Mouse (Mus musculus): ENCODE measurements at regions not wholly inside any gene's neighbourhood (a gene's known extent, or its start where the extent isn't known, plus 50 kb on each side); places are given as distances from the start of the nearest gene placed in this dataset.
A peak's percentile ranks its signal among the peaks of the same experiment; 100 is the strongest.

DNA sequence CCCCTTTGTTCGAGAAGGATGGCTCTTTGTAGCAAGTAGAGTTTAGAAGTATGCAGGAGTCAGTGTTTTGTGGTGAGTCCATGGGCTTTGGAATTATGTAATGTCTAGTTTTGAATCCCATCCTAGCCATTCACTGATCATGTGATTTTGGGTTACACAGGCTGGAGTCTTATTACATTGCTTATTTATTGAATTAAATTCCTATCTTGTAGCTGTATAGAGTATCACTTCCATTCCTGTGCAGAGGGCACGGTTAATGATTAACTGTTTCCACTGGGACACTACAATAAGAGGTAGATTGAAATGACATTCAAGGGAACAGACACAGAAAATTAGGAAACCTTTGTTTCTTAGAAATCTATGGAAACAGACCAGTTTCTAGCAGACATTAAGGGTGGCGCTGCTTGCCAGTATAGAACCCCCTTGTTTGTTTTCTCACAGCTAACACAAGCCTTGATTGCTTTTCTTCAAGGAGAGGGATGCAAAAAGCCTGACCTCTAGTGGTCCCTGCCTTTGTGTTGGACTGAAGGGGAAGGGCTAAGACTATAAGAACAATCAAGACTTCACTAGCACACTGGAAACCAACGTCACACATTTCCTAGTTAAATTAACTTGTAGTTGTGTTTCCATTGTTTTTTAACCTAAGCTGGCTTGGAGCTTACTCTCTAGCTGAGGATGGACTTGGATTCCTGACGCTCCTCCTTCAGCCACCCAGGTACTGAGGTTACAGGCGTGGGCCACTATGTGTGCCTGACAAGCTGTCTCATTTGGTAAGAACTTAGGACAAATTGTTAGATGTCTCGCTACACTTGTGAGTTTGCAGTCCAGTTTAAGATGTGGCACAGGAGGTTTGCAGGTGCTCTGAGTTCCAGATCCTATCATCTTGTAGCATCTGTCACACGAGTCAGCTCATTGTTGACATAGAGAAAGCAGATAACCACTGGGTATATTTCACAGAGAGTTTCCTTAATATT, 219.1 kb upstream of the Tprg start:
- ATAC-seq (ENCODE audit: low FRiP score) (no peak), DNase-seq (ENCODE audit: low spot score) (peak; percentile 32)
- 50% methylated on average over 8 of the region's 8 CpGs for WGBS

DNA sequence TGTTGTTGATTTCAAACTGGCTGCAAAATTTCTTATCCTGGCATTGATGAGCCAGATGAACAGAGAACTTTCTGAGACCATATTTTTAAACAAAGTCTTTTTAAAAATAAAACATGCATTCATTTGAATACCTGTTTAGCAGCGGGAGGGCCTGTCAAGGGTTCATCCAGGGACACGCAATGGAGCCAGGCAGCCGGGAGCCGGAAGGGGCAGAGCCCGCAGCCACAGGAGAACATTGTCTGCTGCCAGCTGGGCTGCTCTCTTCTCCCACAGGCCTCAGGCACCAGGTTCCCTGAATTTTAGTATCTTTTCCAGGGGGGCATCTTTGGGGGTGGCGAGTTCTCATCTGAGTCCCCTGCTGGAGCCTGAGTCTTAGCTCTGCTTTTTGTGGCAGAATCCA, 205.8 kb upstream of the Tprg start:
- H3K27me3 ChIP-seq (ENCODE audit: control insufficient read depth, insufficient read depth, low read length): no peaks in the 10 kb centered on the region
- ATAC-seq (ENCODE audit: low FRiP score) (no peak), DNase-seq (ENCODE audit: low spot score) (no peak)
- H3K9me3 ChIP-seq (ENCODE audit: control insufficient read depth, low read length): no peaks in the 10 kb centered on the region
- WGBS: 94% methylated on average over 6 of the region's 6 CpGs
- no peak overlapping the region for H3K9ac ChIP-seq (ENCODE audit: low read depth, low read length)
- H3K4me1 ChIP-seq (replicated peaks; ENCODE audit: control insufficient read depth, insufficient read depth, low read length): no peaks in the 10 kb centered on the region
- no peak overlapping the region for H3K4me2 ChIP-seq (replicated peaks; ENCODE audit: low read depth, low read length)
- H3K27ac ChIP-seq (ENCODE audit: low read depth, low read length): no peak overlapping the region
- no peaks in the 10 kb centered on the region for H3K36me3 ChIP-seq (ENCODE audit: control insufficient read depth, insufficient read depth, low read length)
- no peak overlapping the region for H3K4me3 ChIP-seq (ENCODE audit: low read depth, low read length)

More for the DNA sequence above, 219.1 kb upstream of the Tprg start:
- no peak overlapping the region for H3K4me2 ChIP-seq (replicated peaks; ENCODE audit: low read depth, low read length)
- H3K9ac ChIP-seq (ENCODE audit: low read depth, low read length): no peak overlapping the region
- no peaks in the 10 kb centered on the region for H3K9me3 ChIP-seq (ENCODE audit: control insufficient read depth, low read length)
- no peaks in the 10 kb centered on the region for H3K4me1 ChIP-seq (replicated peaks; ENCODE audit: control insufficient read depth, insufficient read depth, low read length)
- no peaks in the 10 kb centered on the region for H3K36me3 ChIP-seq (ENCODE audit: control insufficient read depth, insufficient read depth, low read length)
- H3K4me3 ChIP-seq (ENCODE audit: low read depth, low read length): no peak overlapping the region
- H3K27ac ChIP-seq (ENCODE audit: low read depth, low read length): no peak overlapping the region
- no peaks in the 10 kb centered on the region for H3K27me3 ChIP-seq (ENCODE audit: control insufficient read depth, insufficient read depth, low read length)

DNA sequence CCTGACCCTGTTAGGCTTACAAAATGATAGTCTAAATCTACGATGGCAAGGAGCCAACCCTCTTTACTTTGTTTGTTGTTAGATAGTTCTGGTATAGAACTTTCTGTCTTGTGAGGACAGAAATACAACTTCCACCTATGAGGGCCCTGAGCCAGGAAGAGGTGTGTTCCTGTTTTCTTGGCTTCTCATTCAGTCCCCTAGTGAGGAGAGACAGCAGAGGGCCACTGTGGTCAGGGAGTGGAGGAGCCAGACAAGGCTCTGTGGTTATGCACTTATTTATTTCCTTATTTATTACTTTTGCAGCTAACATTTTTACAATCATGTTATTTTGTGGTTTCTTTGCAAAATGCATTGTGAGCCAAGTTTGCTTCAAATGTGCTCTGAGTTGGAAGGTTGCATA, 202.9 kb upstream of the Tprg start:
- no peaks in the 10 kb centered on the region for H3K27me3 ChIP-seq (ENCODE audit: control insufficient read depth, insufficient read depth, low read length)
- H3K4me2 ChIP-seq (replicated peaks; ENCODE audit: low read depth, low read length): no peak overlapping the region
- no peaks in the 10 kb centered on the region for H3K36me3 ChIP-seq (ENCODE audit: control insufficient read depth, insufficient read depth, low read length)
- 89% methylated on average over 1 of the region's 1 CpGs for WGBS
- no peak overlapping the region for H3K9ac ChIP-seq (ENCODE audit: low read depth, low read length)
- ATAC-seq (ENCODE audit: low FRiP score) (no peak), DNase-seq (ENCODE audit: low spot score) (no peak)
- no peaks in the 10 kb centered on the region for H3K9me3 ChIP-seq (ENCODE audit: control insufficient read depth, low read length)
- H3K27ac ChIP-seq (ENCODE audit: low read depth, low read length): no peak overlapping the region
- H3K4me3 ChIP-seq (ENCODE audit: low read depth, low read length): no peak overlapping the region
- no peaks in the 10 kb centered on the region for H3K4me1 ChIP-seq (replicated peaks; ENCODE audit: control insufficient read depth, insufficient read depth, low read length)

DNA sequence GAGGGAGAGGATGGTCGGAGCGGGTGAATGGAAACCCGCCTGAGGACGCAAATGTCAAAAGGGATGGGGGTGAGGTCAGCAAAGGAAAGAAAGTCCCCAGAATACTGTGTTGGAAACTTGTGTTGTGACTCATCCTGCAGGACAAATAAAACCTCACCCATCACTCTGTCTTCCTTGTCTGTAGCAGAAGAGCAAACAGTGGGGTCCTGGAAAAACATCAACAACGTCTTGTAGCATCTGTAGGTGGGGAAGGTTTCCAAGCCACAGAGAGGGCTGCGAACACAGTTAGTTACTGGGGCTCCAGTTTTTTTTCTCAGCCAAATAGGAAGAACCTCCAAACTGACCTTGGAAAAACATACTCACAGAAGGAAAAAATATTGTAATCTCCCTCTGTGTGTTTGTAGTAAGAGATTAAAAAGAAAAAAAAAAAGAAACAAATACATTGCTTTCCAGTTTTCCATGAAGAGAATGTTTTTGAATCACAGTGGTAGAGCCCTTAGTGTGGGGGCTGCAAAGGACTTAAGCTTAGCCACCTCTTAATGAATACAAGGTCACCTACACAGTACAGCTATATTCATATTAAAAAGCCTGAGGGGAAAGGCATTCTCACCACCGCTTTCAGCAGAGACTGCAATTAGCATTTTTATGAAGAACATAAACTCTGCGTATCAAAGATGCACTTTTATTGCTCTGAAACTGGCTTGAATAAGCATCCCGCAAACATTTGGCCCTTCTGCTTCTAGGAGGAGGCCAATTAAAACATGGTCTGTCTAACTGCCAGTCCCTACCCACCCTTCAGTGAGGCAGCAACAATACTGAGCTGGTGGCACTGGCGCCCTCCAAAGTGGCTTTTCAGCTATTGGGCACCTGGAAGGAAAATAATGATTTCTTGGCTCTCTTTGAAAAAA, 198.6 kb upstream of the Tprg start:
- Histone ChIP-seq H3K27ac (ENCODE audit: low read depth, low read length) (no peak overlapping the region), H3K4me1 (replicated peaks; ENCODE audit: control insufficient read depth, insufficient read depth, low read length) (no peaks in the 10 kb centered on the region), H3K9ac (ENCODE audit: low read depth, low read length) (no peak overlapping the region), H3K36me3 (ENCODE audit: control insufficient read depth, insufficient read depth, low read length) (no peaks in the 10 kb centered on the region), H3K27me3 (ENCODE audit: control insufficient read depth, insufficient read depth, low read length) (no peaks in the 10 kb centered on the region), H3K9me3 (ENCODE audit: control insufficient read depth, low read length) (no peaks in the 10 kb centered on the region), H3K4me2 (replicated peaks; ENCODE audit: low read depth, low read length) (no peak overlapping the region), H3K4me3 (ENCODE audit: low read depth, low read length) (no peak overlapping the region)
- 77% methylated on average over 10 of the region's 10 CpGs for WGBS
- ATAC-seq (ENCODE audit: low FRiP score) (no peak), DNase-seq (ENCODE audit: low spot score) (no peak)

DNA sequence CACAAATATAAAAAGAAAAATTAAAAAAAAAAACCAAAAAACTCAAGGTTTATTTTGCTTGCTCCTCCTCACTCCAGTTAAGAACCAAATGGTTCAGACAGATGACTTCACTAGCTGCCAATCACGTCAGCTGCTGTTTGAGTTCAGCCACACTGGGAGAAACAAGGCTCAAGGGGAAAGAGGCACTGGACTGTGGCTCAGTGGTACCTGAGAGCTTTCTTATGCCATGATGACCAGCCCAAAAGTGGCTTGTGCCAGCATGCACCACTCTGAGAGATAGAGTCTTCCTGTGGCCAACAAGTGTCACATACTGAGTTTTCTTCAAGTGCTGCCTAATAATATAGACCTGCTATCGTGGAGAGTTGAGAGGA, 198.0 kb upstream of the Tprg start:
- WGBS: 93% methylated on average over 2 of the region's 2 CpGs
- ATAC-seq (ENCODE audit: low FRiP score) (no peak), DNase-seq (ENCODE audit: low spot score) (no peak)

DNA sequence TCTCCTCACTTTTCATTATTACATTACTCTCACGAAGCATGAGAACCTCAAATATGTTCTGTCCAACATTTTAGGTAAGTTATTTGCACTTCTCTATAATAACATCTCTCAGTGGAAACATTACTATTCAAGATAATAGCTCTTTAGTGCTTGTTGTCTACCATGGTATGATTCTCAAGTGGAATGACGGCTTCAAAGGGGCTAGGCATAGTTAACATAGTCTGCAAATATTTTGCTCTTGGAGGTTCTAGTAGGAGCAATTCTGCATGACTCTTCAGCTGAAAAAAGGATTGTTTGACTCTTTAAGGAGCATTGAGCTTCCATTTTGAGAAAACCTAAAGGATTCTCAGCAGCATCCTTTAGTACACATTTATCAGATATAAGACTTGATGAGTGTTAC, 182.5 kb upstream of the Tprg start:
- no peaks in the 10 kb centered on the region for H3K27me3 ChIP-seq (ENCODE audit: control insufficient read depth, insufficient read depth, low read length)
- no peak overlapping the region for H3K4me3 ChIP-seq (ENCODE audit: low read depth, low read length)
- H3K27ac ChIP-seq (ENCODE audit: low read depth, low read length): no peak overlapping the region
- H3K9me3 ChIP-seq (ENCODE audit: control insufficient read depth, low read length): no peaks in the 10 kb centered on the region
- 86% methylated on average over 2 of the region's 2 CpGs for WGBS
- no peak overlapping the region for H3K4me2 ChIP-seq (replicated peaks; ENCODE audit: low read depth, low read length)
- H3K36me3 ChIP-seq (ENCODE audit: control insufficient read depth, insufficient read depth, low read length): no peaks in the 10 kb centered on the region
- DNase-seq (ENCODE audit: low spot score) (no peak), ATAC-seq (ENCODE audit: low FRiP score) (no peak)
- H3K4me1 ChIP-seq (replicated peaks; ENCODE audit: control insufficient read depth, insufficient read depth, low read length): no peaks in the 10 kb centered on the region
- H3K9ac ChIP-seq (ENCODE audit: low read depth, low read length): no peak overlapping the region

More for the DNA sequence above, 198.0 kb upstream of the Tprg start:
- H3K36me3 ChIP-seq (ENCODE audit: control insufficient read depth, insufficient read depth, low read length): no peaks in the 10 kb centered on the region
- no peak overlapping the region for H3K27ac ChIP-seq (ENCODE audit: low read depth, low read length)
- no peaks in the 10 kb centered on the region for H3K27me3 ChIP-seq (ENCODE audit: control insufficient read depth, insufficient read depth, low read length)
- no peaks in the 10 kb centered on the region for H3K4me1 ChIP-seq (replicated peaks; ENCODE audit: control insufficient read depth, insufficient read depth, low read length)
- H3K4me2 ChIP-seq (replicated peaks; ENCODE audit: low read depth, low read length): no peak overlapping the region
- H3K9ac ChIP-seq (ENCODE audit: low read depth, low read length): no peak overlapping the region
- no peaks in the 10 kb centered on the region for H3K9me3 ChIP-seq (ENCODE audit: control insufficient read depth, low read length)
- H3K4me3 ChIP-seq (ENCODE audit: low read depth, low read length): no peak overlapping the region

DNA sequence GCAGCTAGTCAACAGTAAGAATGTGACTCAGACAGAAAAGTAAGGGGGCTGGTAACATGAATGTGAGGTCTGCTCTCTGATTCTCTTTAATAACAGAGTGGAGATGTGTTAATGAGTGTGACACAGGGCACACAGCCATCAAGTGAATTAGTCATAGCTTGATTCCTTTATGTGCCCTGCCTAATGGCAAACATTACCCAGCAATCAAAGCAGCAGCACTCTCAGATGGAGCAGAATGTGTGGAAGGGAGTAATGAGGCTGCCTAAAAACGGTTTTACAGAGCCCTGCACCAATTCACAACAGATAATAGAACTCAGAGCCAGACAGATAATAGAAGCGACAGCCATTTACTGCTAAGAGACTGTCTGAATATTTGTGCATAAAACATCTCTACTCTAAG, 182.0 kb upstream of the Tprg start:
- Histone ChIP-seq H3K9ac (ENCODE audit: low read depth, low read length) (no peak overlapping the region), H3K9me3 (ENCODE audit: control insufficient read depth, low read length) (no peaks in the 10 kb centered on the region), H3K4me1 (replicated peaks; ENCODE audit: control insufficient read depth, insufficient read depth, low read length) (no peaks in the 10 kb centered on the region), H3K27me3 (ENCODE audit: control insufficient read depth, insufficient read depth, low read length) (no peaks in the 10 kb centered on the region), H3K4me2 (replicated peaks; ENCODE audit: low read depth, low read length) (no peak overlapping the region), H3K4me3 (ENCODE audit: low read depth, low read length) (no peak overlapping the region), H3K27ac (ENCODE audit: low read depth, low read length) (no peak overlapping the region), H3K36me3 (ENCODE audit: control insufficient read depth, insufficient read depth, low read length) (no peaks in the 10 kb centered on the region)
- peak; percentile 15 for DNase-seq (ENCODE audit: low spot score)
- ATAC-seq (ENCODE audit: low FRiP score): peak; percentile 92
- WGBS: 29% methylated on average over 2 of the region's 2 CpGs

DNA sequence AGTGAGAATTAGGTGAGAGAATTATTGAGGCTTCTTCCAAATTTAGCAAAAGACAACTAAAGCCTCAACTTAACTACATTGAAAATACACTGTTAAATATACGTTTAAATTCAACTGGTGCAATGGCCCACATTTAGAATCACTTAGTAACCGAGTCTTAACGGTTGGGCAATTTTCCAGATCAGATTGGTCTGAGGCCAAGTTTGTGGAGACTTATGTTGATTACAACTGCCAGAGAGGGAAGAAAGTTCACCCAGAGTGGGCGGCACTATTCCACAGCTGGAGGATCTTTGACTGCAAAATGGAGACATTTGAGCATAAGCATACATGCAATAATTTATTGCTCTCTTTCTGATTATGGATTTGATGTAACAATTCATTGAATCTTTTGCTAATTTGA, 146.5 kb upstream of the Tprg start:
- no peaks in the 10 kb centered on the region for H3K36me3 ChIP-seq (ENCODE audit: control insufficient read depth, insufficient read depth, low read length)
- ATAC-seq (ENCODE audit: low FRiP score) (no peak), DNase-seq (ENCODE audit: low spot score) (no peak)
- H3K9me3 ChIP-seq (ENCODE audit: control insufficient read depth, low read length): no peaks in the 10 kb centered on the region
- H3K4me3 ChIP-seq (ENCODE audit: low read depth, low read length): no peak overlapping the region
- no peaks in the 10 kb centered on the region for H3K27me3 ChIP-seq (ENCODE audit: control insufficient read depth, insufficient read depth, low read length)
- no peaks in the 10 kb centered on the region for H3K4me1 ChIP-seq (replicated peaks; ENCODE audit: control insufficient read depth, insufficient read depth, low read length)
- WGBS: 87% methylated on average over 4 of the region's 4 CpGs
- no peak overlapping the region for H3K9ac ChIP-seq (ENCODE audit: low read depth, low read length)
- H3K27ac ChIP-seq (ENCODE audit: low read depth, low read length): no peak overlapping the region
- H3K4me2 ChIP-seq (replicated peaks; ENCODE audit: low read depth, low read length): no peak overlapping the region
